Mouse (Mus musculus) liver, adult 2 months (tissue): Measurements from ENCODE around the gene Me1.

Source experiments
- CTCF ChIP-seq: fragments of 200-500 bp; IDR thresholded peaks from 2 replicates; pipeline ENCODE4 v1.5.1; 2011; ENCODE audit warnings: low read depth, low read length, control low read depth
- POLR2A ChIP-seq: fragments of 200-500 bp; IDR thresholded peaks from 2 replicates; pipeline ENCODE4 v1.6.1; 2011; ENCODE audit warnings: low read length, control low read depth; ENCODE audit not compliant: insufficient read depth; ENCODE audit errors: extremely low read depth

GRCm38 (mm10) chr9:86675426-86675825 lies 20.3 kb downstream of the Me1 start:
- TF ChIP-seq CTCF = no peak
- TF ChIP-seq POLR2A = no peak
